ENCODE assay signal across 9 mouse cellular contexts in genomic region chr2:95448897-95449296, GRCm38 (mm10).
DNase-seq lines count a peak whose midpoint lies in the region; ATAC-seq lines count a peak whose summit lies in the region.
"Had no signal": no experiment of that assay in that cellular context is flagged by ENCODE, and none has a peak within 500 bp of the region (broad histone marks: within the 10 kb centered on the region; RNA-seq: fewer than 3 reads in every experiment).

No protein-coding gene starts in this region.

- intact Hi-C loops in left cerebral cortex, postnatal 25 days (cut with DNase I), result no loop called here

- peak; percentile 66 for ATAC-seq in forebrain, embryonic 15.5 days (replicated peaks)

- H3K27ac ChIP-seq in forebrain, embryonic 15.5 days (replicated peaks), result no peak overlapping the region
- H3K27ac ChIP-seq: liver, embryonic 15.5 days had no signal

- no peaks in the 10 kb centered on the region for H3K27me3 ChIP-seq in forebrain, embryonic 15.5 days
- H3K27me3 ChIP-seq: liver, embryonic 15.5 days had no signal

- WGBS in forebrain, embryonic 15.5 days, result 0% methylated on average over 1 of the region's 1 CpGs

- H3K36me3 ChIP-seq in forebrain, embryonic 15.5 days, result no peaks in the 10 kb centered on the region
- H3K36me3 ChIP-seq: liver, embryonic 15.5 days had no signal

- DNase-seq in layer of hippocampus, adult 9-11 months, result peak; percentile 32
- no peak for DNase-seq in layer of hippocampus, adult 9-10 months (ENCODE audit: low spot score)
- peak; percentile 7 to 14 for DNase-seq in left cerebral cortex, postnatal 25 days (ENCODE audit: low spot score in 2 of 2)
- peak; percentile 35 for DNase-seq in retina, postnatal 1 day
- no peak for DNase-seq in thymus, postnatal 10 days (ENCODE audit: low spot score in 2 of 2)
- DNase-seq in adrenal gland, postnatal 4 days (ENCODE audit: low spot score in 2 of 2), result no peak
- DNase-seq in gastrocnemius, postnatal 25 days, result no peak

- H3K9ac ChIP-seq in forebrain, embryonic 15.5 days (replicated peaks), result no peak overlapping the region
- H3K9ac ChIP-seq: liver, embryonic 15.5 days had no signal

- H3K9me3 ChIP-seq in forebrain, embryonic 15.5 days, result no peaks in the 10 kb centered on the region
- H3K9me3 ChIP-seq: liver, embryonic 15.5 days had no signal

- no peak overlapping the region for H3K4me2 ChIP-seq in forebrain, embryonic 15.5 days (replicated peaks)
- H3K4me2 ChIP-seq: liver, embryonic 15.5 days had no signal

- H3K4me1 ChIP-seq in forebrain, embryonic 15.5 days, result no peaks in the 10 kb centered on the region
- H3K4me1 ChIP-seq: liver, embryonic 15.5 days had no signal

- no peak overlapping the region for H3K4me3 ChIP-seq in forebrain, embryonic 15.5 days
- H3K4me3 ChIP-seq: liver, embryonic 15.5 days had no signal

Comparison
In these comparisons a context has a peak if more than half of its experiments do, and no peak if none do; other contexts are left out.
1. DNase-seq: peak in layer of hippocampus, adult 9-11 months (single experiment), left cerebral cortex, postnatal 25 days (2 of 2) and retina, postnatal 1 day (single experiment); none in layer of hippocampus, adult 9-10 months (single experiment), thymus, postnatal 10 days (0 of 2), adrenal gland, postnatal 4 days (0 of 2) and gastrocnemius, postnatal 25 days (single experiment).